Mouse (Mus musculus): ENCODE results near the gene Ebf1.

The Ebf1 gene

GRCm38 (mm10) chr11:44777331-44778310 lies 160.5 kb downstream of the Ebf1 start:
- DNase-seq (ENCODE audit: low spot score in 2 of 2): no peak

- DNase-seq (ENCODE audit: low spot score in 2 of 2): no peak
These were observed 161.9 kb downstream of the Ebf1 start for GRCm38 (mm10) chr11:44779030-44779429.

GRCm38 (mm10) chr11:44784255-44785029 lies 167.3 kb downstream of the Ebf1 start:
- no peak for DNase-seq (ENCODE audit: low spot score in 2 of 2)

- no peak for DNase-seq (ENCODE audit: low spot score in 2 of 2)
These were observed 167.9 kb downstream of the Ebf1 start for GRCm38 (mm10) chr11:44785063-44785462.

GRCm38 (mm10) chr11:44785479-44785878 lies 168.4 kb downstream of the Ebf1 start:
- no peak for DNase-seq (ENCODE audit: low spot score in 2 of 2)

- DNase-seq (ENCODE audit: low spot score in 2 of 2): no peak
These were observed 170.9 kb downstream of the Ebf1 start for GRCm38 (mm10) chr11:44788003-44788402.

- DNase-seq (ENCODE audit: low spot score in 2 of 2): no peak
These were observed 175.7 kb downstream of the Ebf1 start for GRCm38 (mm10) chr11:44792816-44793215.

- no peak for DNase-seq (ENCODE audit: low spot score in 2 of 2)
These were observed 177.8 kb downstream of the Ebf1 start for GRCm38 (mm10) chr11:44794883-44795282.

- no peak for DNase-seq (ENCODE audit: low spot score in 2 of 2)
These were observed 178.7 kb downstream of the Ebf1 start for GRCm38 (mm10) chr11:44795767-44796166.

GRCm38 (mm10) chr11:44798270-44798669 lies 181.2 kb downstream of the Ebf1 start:
- no peak for DNase-seq (ENCODE audit: low spot score in 2 of 2)

- no peak for DNase-seq (ENCODE audit: low spot score in 2 of 2)
These were observed 186.9 kb downstream of the Ebf1 start for GRCm38 (mm10) chr11:44804046-44804445.

- DNase-seq (ENCODE audit: low spot score in 2 of 2): no peak
These were observed 189.5 kb downstream of the Ebf1 start for GRCm38 (mm10) chr11:44806589-44806988.

- no peak for DNase-seq (ENCODE audit: low spot score in 2 of 2)
These were observed 191.9 kb downstream of the Ebf1 start for GRCm38 (mm10) chr11:44808855-44809546.

GRCm38 (mm10) chr11:44811007-44811406 lies 193.9 kb downstream of the Ebf1 start:
- no peak for DNase-seq (ENCODE audit: low spot score in 2 of 2)

GRCm38 (mm10) chr11:44812193-44812746 lies 195.2 kb downstream of the Ebf1 start:
- DNase-seq (ENCODE audit: low spot score in 2 of 2): no peak

- no peak for DNase-seq (ENCODE audit: low spot score in 2 of 2)
These were observed 196.4 kb downstream of the Ebf1 start for GRCm38 (mm10) chr11:44813534-44813933.

GRCm38 (mm10) chr11:44814847-44815246 lies 197.7 kb downstream of the Ebf1 start:
- DNase-seq (ENCODE audit: low spot score in 2 of 2): no peak

GRCm38 (mm10) chr11:44815991-44816390 lies 198.9 kb downstream of the Ebf1 start:
- no peak for DNase-seq (ENCODE audit: low spot score in 2 of 2)

GRCm38 (mm10) chr11:44822312-44822711 lies 205.2 kb downstream of the Ebf1 start:
- no peak for DNase-seq (ENCODE audit: low spot score in 2 of 2)

- no peak for DNase-seq (ENCODE audit: low spot score in 2 of 2)
These were observed 215.3 kb downstream of the Ebf1 start for GRCm38 (mm10) chr11:44832227-44832939.

- no peak for DNase-seq (ENCODE audit: low spot score in 2 of 2)
These were observed 215.8 kb downstream of the Ebf1 start for GRCm38 (mm10) chr11:44832940-44833254.

All from frontal cortex, postnatal 25 days (tissue).